10 mouse cellular contexts compared by ENCODE assay signal in genomic region chr13:36533071-36533470, GRCm38 (mm10).
"Had no signal": no experiment of that assay in that cellular context is flagged by ENCODE, and none has a peak within 500 bp of the region (broad histone marks: within the 10 kb centered on the region; RNA-seq: fewer than 3 reads in every experiment).

No protein-coding gene starts in this region.

- DNase-seq: kidney, postnatal 14 days; layer of hippocampus, adult 9-11 months; layer of hippocampus, postnatal 36 days; lung, adult 18-20 months; thymus, postnatal 4 days had no signal

- H3K4me3 ChIP-seq: intestine, embryonic 15.5 days; kidney, embryonic 15.5 days; limb, embryonic 13.5 days; midbrain, embryonic 13.5 days had no signal

- H3K4me2 ChIP-seq: intestine, embryonic 15.5 days; kidney, embryonic 15.5 days; limb, embryonic 13.5 days; midbrain, embryonic 13.5 days had no signal

- ATAC-seq: intestine, embryonic 15.5 days; midbrain, embryonic 13.5 days had no signal

- H3K36me3 ChIP-seq: intestine, embryonic 15.5 days; kidney, embryonic 15.5 days; limb, embryonic 13.5 days; midbrain, embryonic 13.5 days had no signal

- H3K27me3 ChIP-seq: intestine, embryonic 15.5 days; kidney, embryonic 15.5 days; limb, embryonic 13.5 days; midbrain, embryonic 13.5 days had no signal

- H3K9me3 ChIP-seq: intestine, embryonic 15.5 days; kidney, embryonic 15.5 days; limb, embryonic 13.5 days; midbrain, embryonic 13.5 days had no signal

- H3K27ac ChIP-seq: intestine, embryonic 15.5 days; kidney, embryonic 15.5 days; limb, embryonic 13.5 days; liver, embryonic 14.5 days; midbrain, embryonic 13.5 days had no signal

- H3K9ac ChIP-seq: intestine, embryonic 15.5 days; kidney, embryonic 15.5 days; limb, embryonic 13.5 days; liver, embryonic 14.5 days; midbrain, embryonic 13.5 days had no signal
